Mouse (Mus musculus) heart, postnatal 0 days (tissue): ENCODE measurements around the gene Bbs9.

Experiments
- CTCF ChIP-seq: IDR thresholded peaks from 2 replicates; pipeline ENCODE4 v1.5.1; 2016; ENCODE audit warnings: antibody characterized with exemption, control low read depth, low read depth
- EP300 ChIP-seq: IDR thresholded peaks from 2 replicates; pipeline ENCODE4 v1.6.1; 2016; ENCODE audit warnings: antibody characterized with exemption, low read depth

DNA sequence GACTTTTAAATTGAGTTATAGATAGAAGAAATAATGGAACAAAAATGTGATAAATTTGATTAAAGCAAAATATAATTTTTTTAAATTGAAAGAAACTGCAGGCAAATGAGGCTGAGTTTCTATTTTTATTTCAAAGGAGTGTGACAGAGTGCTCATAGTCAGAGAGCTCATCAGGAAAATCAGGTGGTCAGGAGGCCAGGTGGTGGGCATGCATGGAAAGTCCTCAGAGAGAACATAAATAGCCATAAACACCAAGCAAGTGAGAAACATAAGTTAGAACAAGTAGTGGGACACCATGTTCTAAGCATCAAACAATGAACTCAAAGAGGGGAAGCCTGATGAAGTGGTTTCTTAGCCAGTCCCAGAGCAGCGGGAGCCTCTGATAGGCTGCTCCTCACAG is 266.5 kb downstream of the Bbs9 start:
- TF ChIP-seq CTCF (no peak), EP300 (no peak)
